Mouse (Mus musculus): ENCODE data around the gene Glyat.
"Not testable (repeated sequence)": the region's sequence is repeated elsewhere in the genome, so short reads cannot be mapped to it uniquely, and the experiment has no call there.

Gene Glyat

GRCm38 (mm10) chr19:12633176-12633575 lies at the start of gene Glyat:
Gene Glyat (plus strand): TSS chr19:12633308.
- peak; percentile 53 for DNase-seq (ENCODE audit: low spot score)

- no peak for DNase-seq (ENCODE audit: low spot score)
These were observed 47.8 kb upstream of the Glyat start for GRCm38 (mm10) chr19:12585310-12585709.

- peak; percentile 35 for DNase-seq (ENCODE audit: low spot score)
These were observed 41.2 kb upstream of the Glyat start for GRCm38 (mm10) chr19:12591908-12592307.

- DNase-seq (ENCODE audit: low spot score): no peak
These were observed 38.0 kb upstream of the Glyat start for GRCm38 (mm10) chr19:12595135-12595529.

GRCm38 (mm10) chr19:12595530-12596289 lies 37.4 kb upstream of the Glyat start:
- DNase-seq (ENCODE audit: low spot score): peak; percentile 74

GRCm38 (mm10) chr19:12596290-12597072 lies 36.6 kb upstream of the Glyat start:
- peak; percentile 32 for DNase-seq (ENCODE audit: low spot score)

GRCm38 (mm10) chr19:12597073-12597405 lies 36.1 kb upstream of the Glyat start:
- no peak for DNase-seq (ENCODE audit: low spot score)

- no peak for DNase-seq (ENCODE audit: low spot score)
These were observed 34.4 kb upstream of the Glyat start for GRCm38 (mm10) chr19:12598674-12599073.

GRCm38 (mm10) chr19:12599674-12600073 lies 33.4 kb upstream of the Glyat start, which contains the start of gene Gm4952:
Gene Gm4952 (plus strand): TSS chr19:12599974.
- DNase-seq (ENCODE audit: low spot score): no peak

- DNase-seq (ENCODE audit: low spot score): peak; percentile 32
These were observed 32.2 kb upstream of the Glyat start for GRCm38 (mm10) chr19:12600684-12601480.

GRCm38 (mm10) chr19:12608336-12608735 lies 24.8 kb upstream of the Glyat start:
- DNase-seq (ENCODE audit: low spot score): peak; percentile 36

GRCm38 (mm10) chr19:12613646-12614045 lies 19.5 kb upstream of the Glyat start:
- DNase-seq (ENCODE audit: low spot score): no peak

- no peak for DNase-seq (ENCODE audit: low spot score)
These were observed 1.2 kb downstream of the Glyat start for GRCm38 (mm10) chr19:12634259-12634658.

GRCm38 (mm10) chr19:12634963-12635362 lies 1.9 kb downstream of the Glyat start:
- DNase-seq (ENCODE audit: low spot score): no peak

- DNase-seq (ENCODE audit: low spot score): no peak
These were observed 3.8 kb downstream of the Glyat start for GRCm38 (mm10) chr19:12636863-12637262.

GRCm38 (mm10) chr19:12638049-12638448 lies 4.9 kb downstream of the Glyat start:
- no peak for DNase-seq (ENCODE audit: low spot score)

- DNase-seq (ENCODE audit: low spot score): no peak
These were observed 16.4 kb downstream of the Glyat start for GRCm38 (mm10) chr19:12649511-12649910.

- DNase-seq (ENCODE audit: low spot score): no peak
These were observed 33.0 kb downstream of the Glyat start for GRCm38 (mm10) chr19:12666156-12666555.

- DNase-seq (ENCODE audit: low spot score): not testable (repeated sequence)
These were observed 35.5 kb downstream of the Glyat start for GRCm38 (mm10) chr19:12668601-12669000.

- DNase-seq (ENCODE audit: low spot score): no peak
These were observed 37.0 kb downstream of the Glyat start, which contains the start of gene Olfr1442 for GRCm38 (mm10) chr19:12670139-12670538. Gene Olfr1442 (plus strand): TSS chr19:12670439.

GRCm38 (mm10) chr19:12671051-12671450 lies 37.9 kb downstream of the Glyat start:
- no peak for DNase-seq (ENCODE audit: low spot score)

- no peak for DNase-seq (ENCODE audit: low spot score)
These were observed 44.7 kb downstream of the Glyat start, which contains the start of gene Olfr1443 for GRCm38 (mm10) chr19:12677812-12678211. Gene Olfr1443 (plus strand): TSS chr19:12678112.
